Mouse (Mus musculus) left cerebral cortex, adult 9 months (tissue): ENCODE data around the gene F10.

Experiments
- DNase-seq, 2 experiments: peaks; one replicate each; pipeline ENCODE4 v3.0.0; 2022; ENCODE audit warnings: low spot score in 2 of 2

Gene F10

DNA sequence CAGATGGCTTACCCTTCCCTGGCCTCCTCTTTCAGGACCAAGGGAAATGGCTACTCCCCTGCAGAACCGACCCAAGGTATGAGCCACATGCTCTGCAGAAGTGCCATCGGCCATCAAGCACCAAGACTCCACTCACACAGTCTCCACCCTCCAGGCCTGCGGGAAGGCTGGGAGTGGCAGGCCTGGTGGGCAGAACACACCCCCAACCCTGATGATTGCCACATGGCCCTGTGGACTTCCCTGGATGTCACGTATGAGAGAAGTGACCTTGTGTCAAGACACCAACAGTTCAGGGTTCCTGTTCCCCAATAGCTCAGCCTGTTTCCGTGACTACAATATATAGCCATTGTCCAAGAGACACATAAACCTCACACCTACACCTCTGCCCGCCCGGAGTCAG is at the start of gene F10:
Gene F10, plus strand, starts transcription at position 294 of the 400 bp plus-strand sequence.
- no peak for DNase-seq

DNA sequence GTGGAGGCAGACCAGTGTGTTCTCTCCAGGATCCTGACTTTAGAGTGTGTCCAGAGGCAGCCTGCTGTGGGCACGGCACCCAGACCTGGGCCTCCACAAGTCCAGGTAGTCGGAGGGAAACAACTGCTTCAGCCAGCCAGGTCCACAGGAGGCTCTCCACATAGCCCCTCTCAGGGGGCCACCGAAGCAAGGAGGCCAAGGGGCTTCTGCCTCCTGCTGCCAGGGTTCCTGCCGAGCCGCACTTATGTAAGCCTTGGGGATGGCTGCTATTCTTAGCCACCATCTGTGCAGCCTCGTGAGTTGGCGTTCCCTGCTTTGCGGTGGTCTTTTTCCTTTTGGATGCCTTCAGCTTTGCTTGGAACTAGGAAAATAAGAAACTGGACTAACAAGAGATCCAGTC is 49.5 kb upstream of the F10 start:
- DNase-seq: peak; percentile 67 to 85

DNA sequence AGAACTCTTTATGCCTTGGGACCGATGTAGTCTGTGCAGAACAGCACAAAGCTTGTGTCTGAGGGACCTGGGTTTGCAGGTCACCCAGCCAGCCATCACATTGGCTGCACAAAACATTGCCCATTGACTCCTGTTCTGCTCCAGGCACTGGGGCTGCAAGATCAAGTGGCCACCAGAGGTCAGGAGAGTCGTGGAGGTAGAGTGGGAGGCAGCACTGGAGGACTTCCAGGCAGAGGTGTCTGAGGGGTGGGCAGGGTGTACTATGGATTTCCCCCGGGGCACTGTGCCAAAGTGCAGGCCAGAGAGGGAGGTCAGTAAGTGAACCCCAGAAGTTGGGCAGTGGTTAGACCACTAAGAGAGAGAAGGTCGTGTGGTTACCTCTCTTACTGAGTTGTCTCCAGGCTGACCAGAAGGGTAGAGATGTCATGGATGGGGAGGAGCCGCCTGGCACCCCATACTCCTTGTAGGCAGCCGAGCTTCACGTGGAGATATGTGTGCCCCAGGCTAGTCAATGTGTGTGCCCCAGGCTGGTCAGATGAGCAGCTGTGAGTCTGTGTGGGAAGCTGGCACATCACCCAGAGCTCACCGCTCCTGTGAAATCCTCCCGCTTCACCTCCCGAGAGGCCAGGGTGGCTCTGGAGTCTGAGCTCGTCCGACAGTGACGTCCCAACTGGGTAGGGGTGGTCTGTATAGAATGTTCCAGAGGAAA is 48.2 kb upstream of the F10 start:
- no peak for DNase-seq

- peak in 1 of 2 experiments; percentile 44 for DNase-seq
Measured at GRCm38 (mm10) chr8:12991411-12991810, 45.7 kb upstream of the F10 start.

- DNase-seq: no peak
Measured at GRCm38 (mm10) chr8:12994468-12994867, 42.6 kb upstream of the F10 start.

- no peak for DNase-seq
Measured at GRCm38 (mm10) chr8:12995481-12995880, 41.6 kb upstream of the F10 start.

- DNase-seq: no peak
Measured at GRCm38 (mm10) chr8:12996831-12997275, 40.3 kb upstream of the F10 start.

DNA sequence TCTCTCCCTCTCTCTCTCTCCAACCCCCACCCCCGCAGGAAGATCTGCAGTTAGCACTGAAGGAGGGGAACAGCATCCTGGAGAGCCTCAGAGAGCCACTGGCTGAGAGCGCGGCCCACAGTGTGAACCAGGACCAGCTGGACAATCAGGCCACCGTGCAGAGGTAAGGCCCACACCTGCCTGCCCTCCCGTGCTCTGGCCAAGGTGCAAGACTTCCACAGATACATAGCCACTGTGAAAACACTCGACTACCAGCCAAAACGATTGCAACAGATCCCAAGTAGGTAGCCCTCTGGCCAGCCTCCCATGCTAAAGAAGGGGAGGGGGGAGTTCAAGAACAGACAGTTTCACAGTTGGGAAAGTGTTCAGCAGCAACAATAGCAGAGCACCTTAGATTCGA is 38.8 kb upstream of the F10 start:
- no peak for DNase-seq

GRCm38 (mm10) chr8:12999793-13000192 is 37.3 kb upstream of the F10 start:
- peak in 1 of 2 experiments; percentile 59 for DNase-seq

- DNase-seq: no peak
Measured at GRCm38 (mm10) chr8:13007458-13007857, 29.6 kb upstream of the F10 start.

DNA sequence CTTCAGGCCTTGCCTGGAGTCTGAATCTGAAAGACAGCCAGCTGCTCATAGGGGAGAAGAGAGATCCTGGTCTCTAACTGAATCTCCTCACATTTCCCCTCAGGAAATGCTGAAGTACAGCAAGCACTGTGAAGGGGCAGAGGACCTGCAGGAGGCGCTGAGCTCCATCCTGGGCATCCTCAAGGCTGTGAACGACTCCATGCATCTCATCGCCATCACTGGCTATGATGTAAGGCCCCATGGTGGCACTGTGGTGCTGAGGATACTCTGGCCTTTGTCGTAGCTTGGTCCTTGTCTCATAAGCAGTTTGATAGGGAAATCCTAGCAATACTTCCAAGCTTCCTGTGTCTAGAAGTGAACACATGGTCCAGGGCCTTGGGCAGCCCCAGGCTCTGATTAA is 26.8 kb upstream of the F10 start:
- no peak for DNase-seq

DNA sequence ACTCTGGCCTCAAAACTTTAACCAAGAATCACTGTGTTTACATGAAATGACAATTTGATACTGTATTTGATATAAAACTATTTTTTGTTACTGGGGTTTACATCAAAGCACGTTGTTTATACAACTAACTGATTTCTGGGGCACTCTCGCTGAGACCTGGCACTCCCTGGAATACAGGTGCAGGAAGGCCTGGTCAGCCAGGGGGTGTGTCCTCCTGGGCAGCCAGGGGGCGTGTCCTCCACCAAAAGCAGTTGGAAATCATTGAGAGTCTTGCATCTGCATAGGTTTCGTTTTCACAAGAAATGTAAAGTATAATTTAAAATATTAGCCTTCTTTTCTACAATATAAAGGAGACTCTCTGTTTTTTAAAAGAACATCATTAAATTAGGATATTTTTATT is 17.5 kb upstream of the F10 start:
- DNase-seq: no peak

- peak in 1 of 2 experiments; percentile 60 for DNase-seq
Measured at GRCm38 (mm10) chr8:13021830-13022229, 15.3 kb upstream of the F10 start.

DNA sequence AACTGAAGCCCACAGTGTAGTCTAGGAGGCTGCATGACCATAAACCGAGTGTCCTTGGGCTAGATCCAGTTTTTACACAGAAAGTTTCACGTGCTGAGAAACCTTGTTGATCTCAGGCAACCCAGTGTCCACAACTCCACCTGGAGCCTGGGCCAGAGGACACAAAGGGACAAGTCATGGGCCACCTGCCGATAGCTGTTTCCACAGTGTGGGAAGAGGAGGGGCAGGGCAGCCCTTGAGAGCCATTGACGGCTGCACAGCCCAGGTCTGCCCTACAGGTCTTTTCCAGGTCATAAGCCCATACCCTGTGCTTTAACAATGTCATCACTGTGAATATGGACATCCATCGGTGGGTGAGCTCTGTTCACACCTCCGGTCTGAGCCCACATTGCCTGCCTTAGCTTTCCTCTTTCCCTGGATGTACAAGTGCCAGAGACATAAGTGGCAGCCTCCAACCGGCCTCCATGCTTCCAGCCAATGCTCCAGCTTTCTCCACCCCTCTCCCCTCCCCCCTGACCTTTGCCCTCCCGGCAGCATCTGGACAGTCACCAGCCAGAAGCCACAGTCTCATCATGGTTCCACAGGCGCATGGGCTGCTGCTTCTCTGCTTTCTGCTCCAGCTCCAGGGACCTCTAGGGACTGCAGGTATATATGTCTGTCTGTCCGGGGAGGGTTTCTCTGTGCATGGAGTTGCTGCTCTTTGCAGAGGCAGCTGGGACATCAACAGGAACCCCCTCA is 11.5 kb upstream of the F10 start, which contains the start of gene F7:
Gene F7, plus strand, starts transcription at position 548 of the 738 bp plus-strand sequence.
- no peak for DNase-seq

DNA sequence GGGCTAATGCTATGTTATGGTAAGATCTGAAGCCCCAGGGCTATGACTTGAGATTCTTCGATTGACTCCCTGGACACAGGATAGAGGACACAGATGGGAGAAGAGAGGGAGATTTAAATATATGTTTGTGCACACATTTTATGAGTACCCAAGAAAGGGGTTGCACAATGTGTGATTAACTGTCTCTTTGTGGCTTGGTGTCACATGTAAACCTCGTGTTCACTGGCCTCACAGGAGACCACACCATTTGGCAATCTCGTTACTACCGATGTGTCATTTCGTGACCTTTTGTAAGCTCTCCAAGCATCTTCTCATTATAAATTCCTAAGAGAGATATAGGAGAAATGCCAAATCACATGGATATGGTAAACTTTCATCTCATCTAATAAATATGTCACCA is 9.5 kb upstream of the F10 start:
- DNase-seq: no peak

DNA sequence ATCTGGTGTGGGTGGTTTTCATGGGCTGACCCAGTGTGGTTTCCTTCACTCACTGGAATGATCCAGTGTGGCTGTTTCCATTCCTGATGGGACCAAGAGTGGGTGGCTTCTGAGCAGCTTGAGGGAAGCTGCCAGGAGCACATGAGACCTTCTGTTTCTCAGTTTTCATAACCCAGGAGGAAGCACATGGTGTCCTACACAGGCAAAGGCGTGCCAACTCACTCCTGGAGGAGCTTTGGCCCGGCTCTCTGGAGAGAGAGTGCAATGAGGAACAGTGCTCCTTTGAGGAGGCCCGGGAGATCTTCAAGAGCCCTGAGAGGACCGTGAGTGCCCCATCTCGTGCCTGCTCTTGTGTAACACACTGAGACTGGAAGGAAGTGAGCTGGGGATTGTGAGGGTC is 8.6 kb upstream of the F10 start:
- DNase-seq: peak; percentile 47 to 83

DNA sequence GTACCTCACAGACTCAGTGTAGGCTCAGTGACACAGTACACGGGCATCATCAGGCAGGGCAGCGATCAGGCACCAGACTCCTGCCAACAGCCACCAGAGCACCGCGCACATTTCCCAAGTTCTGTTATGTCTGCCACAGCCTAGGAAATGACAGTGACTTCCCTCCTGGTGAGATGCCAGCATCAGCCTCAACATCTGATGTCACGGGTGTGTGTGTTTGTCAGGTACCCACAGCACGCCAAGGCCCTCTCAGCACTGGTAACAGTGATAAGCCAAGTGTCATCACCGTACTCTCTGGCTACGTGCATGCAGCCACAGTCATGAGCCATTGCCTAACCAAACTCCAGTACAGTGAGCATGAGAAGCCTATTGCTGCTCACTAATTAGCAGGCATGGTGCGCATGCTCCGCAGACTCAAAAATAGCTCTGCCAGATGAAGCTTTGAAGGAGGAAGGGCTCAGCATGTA is 729 bp upstream of the F10 start:
- DNase-seq: peak; percentile 44 to 55

DNA sequence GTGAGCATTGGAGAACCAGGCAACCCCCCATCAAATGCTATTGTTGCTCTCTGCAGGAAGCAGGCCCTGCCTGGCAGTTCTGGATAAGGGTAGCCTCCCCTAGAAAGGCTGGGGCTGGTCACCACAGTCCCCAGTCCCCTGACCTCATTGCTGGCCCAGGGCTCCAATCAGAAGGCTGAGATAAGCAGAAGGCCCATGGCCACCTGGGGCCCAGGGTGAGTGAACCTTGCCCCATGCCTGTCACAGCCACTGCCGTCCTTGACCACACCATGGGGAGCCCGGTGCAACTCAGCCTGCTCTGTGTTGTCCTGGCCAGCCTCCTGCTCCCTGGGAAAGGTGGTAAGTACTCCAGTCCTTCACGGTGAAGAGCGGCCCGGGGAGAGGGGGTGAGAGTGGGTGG is 461 bp downstream of the F10 start:
- no peak for DNase-seq

- DNase-seq: no peak
Measured at GRCm38 (mm10) chr8:13039054-13039453, 1.9 kb downstream of the F10 start.

DNA sequence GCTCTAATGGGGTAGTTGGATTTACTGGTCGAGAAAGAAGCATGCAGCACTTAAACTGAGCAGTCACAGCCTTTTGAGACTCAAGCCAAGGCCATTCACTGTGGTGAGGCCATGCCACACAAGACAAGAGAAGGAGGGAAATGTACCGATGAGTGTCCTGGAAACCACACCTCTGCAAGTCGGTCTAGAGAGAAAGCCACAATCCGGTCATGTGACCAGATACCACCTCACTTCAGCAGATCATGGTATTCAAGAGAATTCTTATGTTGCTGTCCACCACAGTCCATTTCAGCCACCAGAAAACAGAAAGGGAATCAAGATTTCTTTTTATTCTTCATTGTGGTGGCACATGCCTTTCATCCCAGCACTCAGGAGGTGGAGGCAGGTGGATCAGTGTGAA is 4.4 kb downstream of the F10 start:
- no peak for DNase-seq

- no peak for DNase-seq
Measured at GRCm38 (mm10) chr8:13047652-13048051, 10.5 kb downstream of the F10 start.

- DNase-seq: no peak
Measured at GRCm38 (mm10) chr8:13050550-13050949, 13.4 kb downstream of the F10 start.

GRCm38 (mm10) chr8:13057351-13057750 is 20.2 kb downstream of the F10 start:
- no peak for DNase-seq
